ENCODE assay signal across 9 mouse cellular contexts in the genomic region with DNA sequence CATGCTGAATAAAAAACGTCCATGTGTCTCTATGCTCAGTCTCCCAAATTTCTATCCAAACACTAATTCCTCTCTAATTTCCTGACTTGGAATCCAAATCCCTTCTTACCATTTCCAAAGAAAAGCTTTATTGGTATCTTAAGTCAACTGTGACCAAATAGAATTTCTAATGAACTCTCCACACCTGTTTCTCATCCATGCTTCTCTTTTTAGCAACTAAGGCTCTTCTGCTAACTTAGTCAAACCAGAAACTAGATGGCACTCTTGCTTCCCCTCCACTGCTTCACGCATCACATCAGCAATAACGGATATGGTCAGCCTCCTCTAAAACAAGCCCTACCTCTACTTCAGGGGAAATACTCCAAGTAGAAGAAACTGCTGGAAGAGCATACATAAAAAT. TPM values are rescaled to one million over a fixed set of nuclear protein-coding genes. Genes with fewer than 3 reads are reported as not detected.
DNase-seq lines count a peak whose midpoint lies in the region; ATAC-seq and TF ChIP-seq lines count a peak whose summit lies in the region.
"Had no signal": no experiment of that assay in that cellular context is flagged by ENCODE, and none has a peak within 500 bp of the region (broad histone marks: within the 10 kb centered on the region; RNA-seq: fewer than 3 reads in every experiment).

No protein-coding gene starts in this region.

- H3K9me3 ChIP-seq in heart, postnatal 0 days (replicated peaks; ENCODE audit: control insufficient read depth, low read length), result no peaks in the 10 kb centered on the region
- H3K9me3 ChIP-seq in heart, embryonic 12.5 days (replicated peaks), result no peaks in the 10 kb centered on the region
- no peaks in the 10 kb centered on the region for H3K9me3 ChIP-seq in CH12.LX (replicated peaks; ENCODE audit: low read length)

- H3K4me2 ChIP-seq in heart, postnatal 0 days (ENCODE audit: low read depth, low read length), result no peak overlapping the region
- no peak overlapping the region for H3K4me2 ChIP-seq in heart, embryonic 12.5 days
- peak overlapping the region; percentile 86 for H3K4me2 ChIP-seq in CH12.LX (ENCODE audit: insufficient read depth, low read depth, poor library complexity, severe bottlenecking)

- dilution Hi-C loops in CH12.LX (cut with MboI; ENCODE audit: extremely low pct_ligation_motif_present, extremely low pct_unique_long_range_greater_than_20kb, low sequenced_read_pairs), result no loop called here

- no peak for DNase-seq in heart, postnatal 0 days (ENCODE audit: low spot score)
- DNase-seq in 416B (ENCODE audit: low read depth) (peak; percentile 72), CH12.LX (ENCODE audit: extremely low read depth) (peak; percentile 72)
- peak; percentile 26 for DNase-seq in induced T-regulatory cell, adult 2 months (ENCODE audit: low read depth)
- no peak for DNase-seq in spleen, adult 12 weeks (ENCODE audit: low spot score)
- DNase-seq in adrenal gland, postnatal 36 days, result no peak

- TF ChIP-seq RAD21 in CH12.LX (IDR thresholded peaks at IDR 0.05; ENCODE audit: low read depth, low read length), result peak; percentile 56

- no peak overlapping the region for H3K9ac ChIP-seq in heart, postnatal 0 days (replicated peaks; ENCODE audit: low read depth, low read length)
- no peak overlapping the region for H3K9ac ChIP-seq in heart, embryonic 12.5 days
- no peak overlapping the region for H3K9ac ChIP-seq in CH12.LX (ENCODE audit: insufficient read depth, low read depth)
- H3K9ac ChIP-seq: liver, embryonic 14.5 days had no signal

- peaks cover 55% of the 10 kb centered on the region for H3K79me2 ChIP-seq in CH12.LX (replicated peaks; ENCODE audit: control insufficient read depth, extremely low read depth, insufficient read depth, poor library complexity, severe bottlenecking)

- no peaks in the 10 kb centered on the region for H3K36me3 ChIP-seq in heart, postnatal 0 days (replicated peaks; ENCODE audit: control insufficient read depth, insufficient read depth, low read length)
- no peaks in the 10 kb centered on the region for H3K36me3 ChIP-seq in heart, embryonic 12.5 days
- no peaks in the 10 kb centered on the region for H3K36me3 ChIP-seq in CH12.LX (replicated peaks in 1 of 2; ENCODE audit: control insufficient read depth in 1 of 2, insufficient read depth in 1 of 2, low read length in 1 of 2)

- WGBS in heart, postnatal 0 days, result 20% methylated on average over 3 of the region's 3 CpGs
- WGBS in heart, embryonic 12.5 days, result 42% methylated on average over 3 of the region's 3 CpGs

- H3K27ac ChIP-seq in heart, postnatal 0 days (ENCODE audit: low read depth), result no peak overlapping the region
- no peak overlapping the region for H3K27ac ChIP-seq in heart, embryonic 12.5 days (ENCODE audit: poor library complexity, severe bottlenecking)
- H3K27ac ChIP-seq in CH12.LX (ENCODE audit: insufficient read depth, low read depth), result no peak overlapping the region
- H3K27ac ChIP-seq: liver, embryonic 14.5 days had no signal

- peak; percentile 50 for TF ChIP-seq CTCF in heart, postnatal 0 days (IDR thresholded peaks at IDR 0.05; ENCODE audit: low read depth)
- peak in 1 of 2 experiments; percentile 70; a peak in 2 of 4 replicates for TF ChIP-seq CTCF in CH12.LX (conservative IDR thresholded peaks at IDR 0.05 in 1 of 2, IDR thresholded peaks at IDR 0.05 in 1 of 2; ENCODE audit: low read depth in 2 of 2, low read length in 2 of 2)

- no peak for TF ChIP-seq EP300 in heart, postnatal 0 days (IDR thresholded peaks at IDR 0.05; ENCODE audit: low read depth)
- peak; percentile 72; the same call in 1 of the 2 replicates for TF ChIP-seq EP300 in CH12.LX (IDR thresholded peaks at IDR 0.05; ENCODE audit: low read length)

- no peak for TF ChIP-seq POLR2A in CH12.LX (IDR thresholded peaks at IDR 0.05; ENCODE audit: low read depth, low read length)

- no peak for ATAC-seq in heart, postnatal 0 days (ENCODE audit: insufficient read depth, low read depth)
- no peak for ATAC-seq in heart, embryonic 12.5 days (ENCODE audit: insufficient number of reproducible peaks, low FRiP score)
- ATAC-seq: intestine, embryonic 16.5 days had no signal

- no peak overlapping the region for H3K4me3 ChIP-seq in heart, postnatal 0 days (ENCODE audit: low read depth, low read length)
- H3K4me3 ChIP-seq in heart, embryonic 12.5 days, result no peak overlapping the region
- no peak overlapping the region for H3K4me3 ChIP-seq in CH12.LX (replicated peaks in 1 of 3; ENCODE audit: low read depth in 2 of 3, low read length in 2 of 3, poor library complexity in 1 of 3)

- in situ Hi-C loops in CH12.LX (cut with MboI; ENCODE audit: low pct_ligation_motif_present, low pct_unique_long_range_greater_than_20kb, low sequenced_read_pairs), result loop anchor here (5.0 to 25.0 kb wide), 2 partner anchors 118 to 532 kb away; a partner anchor contains a TSS

- H3K27me3 ChIP-seq in heart, postnatal 0 days (ENCODE audit: control insufficient read depth, insufficient read depth, low read length), result no peaks in the 10 kb centered on the region
- no peaks in the 10 kb centered on the region for H3K27me3 ChIP-seq in heart, embryonic 12.5 days (replicated peaks)
- H3K27me3 ChIP-seq in CH12.LX (replicated peaks), result no peaks in the 10 kb centered on the region

- H3K4me1 ChIP-seq in heart, postnatal 0 days (ENCODE audit: control insufficient read depth, insufficient read depth), result peaks cover 9% of the 10 kb centered on the region
- peaks cover 7% of the 10 kb centered on the region for H3K4me1 ChIP-seq in heart, embryonic 12.5 days (replicated peaks)
- H3K4me1 ChIP-seq in CH12.LX (ENCODE audit: control insufficient read depth in 1 of 2, insufficient read depth in 2 of 2), result peaks cover 0 to 51% of the 10 kb centered on the region in 2 experiments; a peak in 2 of 4 replicates

TF ChIP-seq in CH12.LX, 34 proteins besides CTCF, POLR2A, EP300 and RAD21:
- peak; percentile 60; the same call in 1 of the 2 replicates for TF ChIP-seq MYC (IDR thresholded peaks at IDR 0.05; ENCODE audit: low read depth, low read length)
- 0 out of 2 replicates have a peak, but pooled peaks have one; percentile 35 for TF ChIP-seq MAX (IDR thresholded peaks at IDR 0.05; ENCODE audit: low read length)
- TF ChIP-seq ZMIZ1 (IDR thresholded peaks at IDR 0.05; ENCODE audit: low read depth, low read length), result no peak
- peak; percentile 74 for TF ChIP-seq IRF4 (IDR thresholded peaks at IDR 0.05; ENCODE audit: low read depth, low read length)
- peak; percentile 55 for TF ChIP-seq BHLHE40 (IDR thresholded peaks at IDR 0.05; ENCODE audit: low read depth, low read length)
- TF ChIP-seq PAX5 (IDR thresholded peaks at IDR 0.05; ENCODE audit: low read length), result no peak
- peak; percentile 63 for TF ChIP-seq SMC3 (IDR thresholded peaks at IDR 0.05; ENCODE audit: low read depth, low read length)
- peak; percentile 36 for TF ChIP-seq JUND (conservative IDR thresholded peaks at IDR 0.05; ENCODE audit: low read depth, low read length)
- TF ChIP-seq MAZ (IDR thresholded peaks at IDR 0.05; ENCODE audit: low read depth, low read length), result 0 out of 2 replicates have a peak, but pooled peaks have one; percentile 29
- peak; percentile 57; the same call in 1 of the 2 replicates for TF ChIP-seq ETS1 (conservative IDR thresholded peaks at IDR 0.05; ENCODE audit: low read depth, low read length)
- TF ChIP-seq TCF12 (IDR thresholded peaks at IDR 0.05; ENCODE audit: low read depth, low read length), result 0 out of 2 replicates have a peak, but pooled peaks have one; percentile 47
- TF ChIP-seq SIN3A (IDR thresholded peaks at IDR 0.05; ENCODE audit: low read length), result peak; percentile 69
- peak; percentile 59; the same call in 1 of the 2 replicates for TF ChIP-seq MEF2A (IDR thresholded peaks at IDR 0.05; ENCODE audit: borderline replicate concordance, low read depth, low read length)
- TF ChIP-seq NRF1 (IDR thresholded peaks at IDR 0.05; ENCODE audit: low read depth, low read length), result no peak

RNA-seq across cellular contexts. Expression of a gene that starts 49.0 kb away (rescaled TPM):
- 71.4 and 89.9 TPM in 2 replicates for total RNA-seq in heart, postnatal 0 days (2014; rRNA removed; ENCODE audit: low replicate concordance)
- 115 and 123 TPM in 2 replicates for polyA plus RNA-seq in heart, postnatal 0 days (2015; fragmentation: Nextera tagmentation; extraction: Ambion mirVana)
- polyA plus RNA-seq in heart, embryonic 12.5 days (2016; fragmentation: Nextera tagmentation; extraction: Ambion mirVana), result 79.7 and 81.0 TPM in 2 replicates
- 81.9 and 84.0 TPM in 2 replicates for total RNA-seq in CH12.LX (2012; rRNA removed)
- 109 and 124 TPM in 2 replicates for total RNA-seq in CH12.LX (2014; rRNA removed)
- 85.6 and 97.0 TPM in 2 replicates for polyA plus RNA-seq in CH12.LX (2012; ENCODE audit: insufficient read length, low read depth)
- total RNA-seq in adrenal gland, postnatal 36 days (2021), result 10 to 100 TPM; 22.3 to 30.4 TPM

Comparison
In these comparisons a context has a peak if more than half of its experiments do, and no peak if none do; other contexts are left out.
1. DNase-seq: peak in 416B (single experiment), CH12.LX (single experiment) and induced T-regulatory cell, adult 2 months (single experiment); none in heart, postnatal 0 days (single experiment), spleen, adult 12 weeks (single experiment) and adrenal gland, postnatal 36 days (0 of 2).